Mouse (Mus musculus) MEL (cell line): ENCODE data around the gene Prss32. TPM values are rescaled to one million over a fixed set of nuclear protein-coding genes. Genes with fewer than 3 reads are reported as not detected.

Experiments used
- DNase-seq: peaks from one replicate; pipeline ENCODE4 v3.0.0; 2011; ENCODE audit warnings: low read depth, low spot score
- H3K27ac ChIP-seq: 2 replicates; pipeline ENCODE4 v1.5.1; 2012; ENCODE audit warnings: low read depth, mild to moderate bottlenecking, control low read depth, low read length, moderate library complexity; ENCODE audit not compliant: control insufficient read depth
- H3K27me3 ChIP-seq, 2 experiments: fragments of 150-350 bp in 1 of 2; sonication (generic) in 1 of 2; 2 replicates each; pipeline ENCODE4 v1.6.1; 2012; ENCODE audit warnings: low read length in 2 of 2, mild to moderate bottlenecking in 2 of 2, improper control_type of control experiment in 1 of 2, moderate library complexity in 1 of 2; ENCODE audit not compliant: insufficient read depth in 2 of 2, control insufficient read depth in 1 of 2
- H3K36me3 ChIP-seq, 2 experiments: 2 replicates each; pipeline ENCODE4 v1.6.1; 2012 to 2014; ENCODE audit warnings: low read length in 2 of 2, improper control_type of control experiment in 1 of 2, inconsistent platforms in 1 of 2, mild to moderate bottlenecking in 1 of 2; ENCODE audit not compliant: insufficient read depth in 2 of 2, control insufficient read depth in 1 of 2
- H3K4me1 ChIP-seq, 2 experiments: fragments of 150-350 bp in 1 of 2; sonication (generic) in 1 of 2; 2 replicates each; pipeline ENCODE4 v1.6.1; 2012; ENCODE audit warnings: low read length in 2 of 2, improper control_type of control experiment in 1 of 2, mild to moderate bottlenecking in 1 of 2; ENCODE audit not compliant: insufficient read depth in 2 of 2, control insufficient read depth in 1 of 2
- H3K4me3 ChIP-seq, 2 experiments: fragments of 150-350 bp in 1 of 2; sonication (generic) in 1 of 2; 2 replicates each; pipeline ENCODE4 v1.5.1; 2012; ENCODE audit warnings: low read depth in 2 of 2, low read length in 2 of 2, mild to moderate bottlenecking in 2 of 2, moderate library complexity in 2 of 2, control low read depth in 1 of 2, improper control_type of control experiment in 1 of 2; ENCODE audit not compliant: control insufficient read depth in 1 of 2, insufficient read depth in 1 of 2
- H3K79me2 ChIP-seq: 2 replicates; pipeline ENCODE4 v1.6.1; 2012; ENCODE audit warnings: mild to moderate bottlenecking, low read length, moderate library complexity; ENCODE audit not compliant: control insufficient read depth, poor library complexity, insufficient read depth
- H3K9ac ChIP-seq: 2 replicates; pipeline ENCODE4 v1.6.1; 2012; ENCODE audit warnings: low read depth, mild to moderate bottlenecking, control low read depth, low read length, moderate library complexity; ENCODE audit not compliant: control insufficient read depth, poor library complexity, severe bottlenecking
- H3K9me3 ChIP-seq: fragments of 150-350 bp; sonication (generic); replicated peaks from 2 replicates; pipeline ENCODE4 v1.6.1; 2012; ENCODE audit warnings: mild to moderate bottlenecking, low read length, improper control_type of control experiment, moderate library complexity; ENCODE audit not compliant: insufficient read depth
- ELF1 ChIP-seq: IDR thresholded peaks from 2 replicates; pipeline ENCODE4 v1.6.1; 2014; ENCODE audit warnings: low read depth, mild to moderate bottlenecking, inconsistent platforms, low read length, improper control_type of control experiment, moderate library complexity
- JUND ChIP-seq: IDR thresholded peaks from 2 replicates; pipeline ENCODE4 v1.6.1; 2011; ENCODE audit warnings: low read depth, mild to moderate bottlenecking, improper control_type of control experiment, low read length
- KAT2A ChIP-seq: conservative IDR thresholded peaks from 2 replicates; pipeline ENCODE4 v1.6.1; 2012; ENCODE audit warnings: low read depth, low read length, improper control_type of control experiment, inconsistent platforms
- MAX ChIP-seq: IDR thresholded peaks from 2 replicates; pipeline ENCODE4 v1.6.1; 2011; ENCODE audit warnings: low read length, improper control_type of control experiment
- MXI1 ChIP-seq: IDR thresholded peaks from 2 replicates; pipeline ENCODE4 v1.6.1; 2011; ENCODE audit warnings: mild to moderate bottlenecking, low read depth, low read length, improper control_type of control experiment
- MYB ChIP-seq: IDR thresholded peaks from 2 replicates; pipeline ENCODE4 v1.6.1; 2011; ENCODE audit warnings: mild to moderate bottlenecking, low read depth, low read length, improper control_type of control experiment
- POLR2A ChIP-seq, 2 experiments: IDR thresholded peaks; 2 replicates each; pipeline ENCODE4 v1.6.1; 2011 to 2012; ENCODE audit warnings: low read length in 2 of 2, mild to moderate bottlenecking in 2 of 2, control low read depth in 1 of 2, improper control_type of control experiment in 1 of 2, low read depth in 1 of 2, moderate library complexity in 1 of 2; ENCODE audit not compliant: control insufficient read depth in 1 of 2, insufficient read depth in 1 of 2, poor library complexity in 1 of 2
- POLR2AphosphoS5 ChIP-seq: IDR thresholded peaks from 2 replicates; pipeline ENCODE4 v1.6.1; 2012; ENCODE audit warnings: low read depth, borderline replicate concordance, mild to moderate bottlenecking, inconsistent platforms, low read length, moderate library complexity, mixed read lengths
- SIN3A ChIP-seq: IDR thresholded peaks from 2 replicates; pipeline ENCODE4 v1.6.1; 2012; ENCODE audit warnings: low read length, improper control_type of control experiment, inconsistent platforms
- ZC3H11A ChIP-seq: IDR thresholded peaks from 2 replicates; pipeline ENCODE4 v1.6.1; 2012; ENCODE audit warnings: low read depth, mild to moderate bottlenecking, inconsistent platforms, low read length, improper control_type of control experiment
- ZKSCAN1 ChIP-seq: IDR thresholded peaks from 2 replicates; pipeline ENCODE4 v1.6.1; 2012; ENCODE audit warnings: low read depth, mild to moderate bottlenecking, inconsistent platforms, low read length, improper control_type of control experiment, moderate library complexity
- polyA plus RNA-seq, 2 experiments: library from polyadenylated mRNA; stranded (reverse) in 1 of 2; unstranded in 1 of 2; fragments of >175 nt in 1 of 2; fragments of >200 nt in 1 of 2; gene quantifications; 2 replicates each; pipeline versions ENCODE4 v1.2.1 to v1.2.4; 2012; ENCODE audit warnings: low replicate concordance in 2 of 2, low read depth in 1 of 2; ENCODE audit not compliant: insufficient read length in 2 of 2, insufficient read depth in 1 of 2, missing spikeins in 1 of 2
- total RNA-seq: library from RNA; depleted of rRNA; stranded (reverse); fragments of 300-350 nt; gene quantifications from 2 replicates; pipeline ENCODE4 v1.2.3, GENCODE M21; 2012

The Prss32 gene
- total and polyA plus RNA-seq, 3 experiments = 0.71 TPM; not detected in 2

DNA sequence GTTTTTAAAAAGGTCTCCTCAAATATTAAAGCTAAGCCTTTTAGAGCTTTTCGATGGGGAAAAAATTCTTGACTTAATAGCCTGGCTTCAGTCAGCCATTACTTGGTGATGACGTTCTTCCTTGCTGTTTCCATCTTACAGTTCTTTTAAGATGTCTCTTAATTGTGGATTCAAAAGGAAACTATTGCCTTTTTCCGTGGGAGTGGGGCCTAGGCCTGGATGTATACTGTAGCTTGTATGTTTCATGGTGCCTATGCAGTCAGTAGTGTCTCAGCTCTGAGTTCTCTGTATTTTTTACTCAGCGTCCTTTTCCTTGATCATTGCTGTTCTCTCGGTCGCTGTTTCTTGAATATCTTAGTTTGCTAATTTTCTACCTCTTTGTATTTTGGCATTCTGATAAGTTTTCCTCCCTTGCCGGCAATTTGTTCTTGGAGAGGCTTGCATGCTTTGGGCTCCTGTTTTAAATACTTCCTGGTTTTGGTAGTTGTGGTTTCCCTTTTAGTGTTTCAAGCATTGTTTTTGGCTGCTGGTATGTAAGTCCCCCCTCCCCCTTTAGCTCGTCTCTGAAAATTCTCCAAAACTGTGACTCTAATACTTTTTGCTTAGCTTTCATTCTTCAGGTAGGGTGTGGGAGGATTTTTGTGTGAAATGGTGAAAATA is 39.1 kb upstream of the Prss32 start:
- H3K79me2 ChIP-seq = peaks cover 56% of the 10 kb centered on the region
- no peaks in the 10 kb centered on the region for H3K27me3 ChIP-seq
- TF ChIP-seq ZKSCAN1 (no peak), ELF1 (0 out of 2 replicates have a peak, but pooled peaks have one; percentile 42), SIN3A (peak; percentile 88), MXI1 (peak; percentile 86), JUND (no peak), MAX (no peak)
- peak overlapping the region; percentile 22; the same call in 1 of the 2 replicates for H3K27ac ChIP-seq
- peaks cover 4 to 5% of the 10 kb centered on the region in 2 experiments; a peak in 3 of 4 replicates for H3K4me1 ChIP-seq
- H3K9ac ChIP-seq = peak overlapping the region; percentile 99
- DNase-seq = peak; percentile 68
- peaks cover 17 to 20% of the 10 kb centered on the region in 2 experiments for H3K36me3 ChIP-seq
- H3K9me3 ChIP-seq = no peaks in the 10 kb centered on the region
- peak overlapping the region; percentile 85 to 92 for H3K4me3 ChIP-seq

DNA sequence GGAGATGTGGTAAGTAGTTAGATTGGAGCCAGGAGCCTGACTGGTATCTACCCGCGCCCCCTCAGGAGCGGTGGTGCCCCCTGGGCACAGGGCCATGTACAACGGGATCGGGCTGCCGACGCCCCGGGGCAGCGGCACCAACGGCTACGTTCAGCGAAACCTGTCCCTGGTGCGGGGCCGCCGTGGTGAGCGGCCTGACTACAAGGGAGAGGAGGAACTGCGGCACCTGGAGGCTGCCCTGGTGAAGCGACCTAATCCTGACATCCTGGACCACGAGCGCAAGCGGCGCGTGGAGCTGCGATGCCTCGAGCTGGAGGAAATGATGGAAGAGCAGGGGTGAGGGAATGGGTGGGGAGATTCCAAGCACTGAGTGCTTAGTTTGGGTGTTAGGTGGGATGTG is 36.8 kb upstream of the Prss32 start:
- Histone ChIP-seq H3K27me3 (no peaks in the 10 kb centered on the region), H3K27ac (no peak overlapping the region), H3K4me3 (no peak overlapping the region), H3K79me2 (peaks cover 60% of the 10 kb centered on the region), H3K4me1 (peaks cover under 1 to 5% of the 10 kb centered on the region in 2 experiments; a peak in 3 of 4 replicates), H3K36me3 (peaks cover 23 to 34% of the 10 kb centered on the region in 2 experiments), H3K9me3 (no peaks in the 10 kb centered on the region), H3K9ac (no peak overlapping the region)
- no peak for TF ChIP-seq ZC3H11A
- no peak for DNase-seq

DNA sequence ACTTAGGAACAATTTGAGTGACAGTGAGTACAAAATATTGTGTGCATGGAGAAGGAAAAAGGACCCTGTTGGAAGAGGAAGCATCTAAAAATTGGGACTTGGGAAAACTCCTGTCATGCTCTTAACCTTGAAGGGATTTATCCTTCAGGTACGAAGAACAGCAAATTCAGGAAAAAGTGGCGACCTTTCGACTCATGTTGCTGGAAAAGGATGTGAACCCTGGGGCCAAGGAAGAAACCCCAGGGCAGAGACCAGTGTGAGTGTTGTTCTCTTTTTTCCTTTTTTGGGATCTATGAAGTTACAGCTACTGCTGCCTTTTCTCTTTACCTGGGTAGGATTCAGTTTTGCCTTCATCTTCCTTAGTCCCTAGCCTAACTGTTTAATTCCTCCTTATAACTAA is 35.7 kb upstream of the Prss32 start:
- H3K27me3 ChIP-seq = no peaks in the 10 kb centered on the region
- TF ChIP-seq POLR2AphosphoS5 (no peak), SIN3A (no peak), POLR2A (IDR thresholded peaks at IDR 0.05; ENCODE audit: control insufficient read depth in 1 of 2, insufficient read depth in 1 of 2, low read depth in 1 of 2, low read length in 2 of 2, poor library complexity in 1 of 2) (no peak), MYB (no peak), KAT2A (no peak)
- TF ChIP-seq, all 39 proteins: peak for 0
- no peak overlapping the region for H3K4me3 ChIP-seq
- no peak overlapping the region for H3K27ac ChIP-seq
- H3K9ac ChIP-seq = no peak overlapping the region
- DNase-seq = no peak
- H3K36me3 ChIP-seq = peaks cover 23 to 44% of the 10 kb centered on the region in 2 experiments
- peaks cover 59% of the 10 kb centered on the region for H3K79me2 ChIP-seq
- H3K4me1 ChIP-seq = peaks cover 0 to 5% of the 10 kb centered on the region in 2 experiments; a peak in 1 of 4 replicates
- H3K9me3 ChIP-seq = no peaks in the 10 kb centered on the region
